Mouse (Mus musculus) CD4-positive, CD25-positive, alpha-beta regulatory T cell, adult 2 months (primary cell): ENCODE measurements at regions not wholly inside any gene's neighbourhood (a gene's known extent, or its start where the extent isn't known, plus 50 kb on each side); places are given as distances from the start of the nearest gene placed in this dataset.
A peak's percentile ranks its signal among the peaks of the same experiment; 100 is the strongest.

ENCODE experiments used
- DNase-seq: peaks from one replicate; pipeline ENCODE4 v3.0.0-alpha.2; 2012; ENCODE audit warnings: low read depth, low spot score

DNA sequence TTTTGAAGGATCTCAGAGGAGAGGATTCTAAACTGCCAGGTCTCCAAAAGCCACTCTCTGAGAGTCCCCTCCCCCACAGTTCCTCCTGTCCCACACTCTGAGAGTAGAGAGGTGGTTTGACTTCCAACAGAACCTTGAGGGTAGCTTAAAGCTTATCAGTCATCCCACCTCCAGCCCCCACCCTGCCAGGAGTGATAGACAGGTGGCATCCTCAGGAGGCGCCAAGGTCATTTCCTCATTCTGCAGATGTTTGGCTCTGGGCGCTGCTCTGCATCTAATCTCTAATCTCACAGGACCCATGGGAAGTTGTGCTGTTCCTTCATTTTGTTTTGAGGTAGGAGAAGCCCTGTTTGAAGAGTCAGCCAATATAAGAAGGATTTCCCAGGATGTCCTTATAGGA is 96.2 kb downstream of the Hes1 start:
- DNase-seq = no peak

- no peak for DNase-seq
Observed at GRCm38 (mm10) chr16:30163303-30163702, 99.1 kb downstream of the Hes1 start.

GRCm38 (mm10) chr16:30165667-30166180 is 101.5 kb downstream of the Hes1 start:
- DNase-seq = no peak

GRCm38 (mm10) chr16:30171381-30172079 is 95.8 kb downstream of the Cpn2 start:
- DNase-seq = peak; percentile 58

- no peak for DNase-seq
Observed at GRCm38 (mm10) chr16:30172136-30172731, 95.1 kb downstream of the Cpn2 start.

DNA sequence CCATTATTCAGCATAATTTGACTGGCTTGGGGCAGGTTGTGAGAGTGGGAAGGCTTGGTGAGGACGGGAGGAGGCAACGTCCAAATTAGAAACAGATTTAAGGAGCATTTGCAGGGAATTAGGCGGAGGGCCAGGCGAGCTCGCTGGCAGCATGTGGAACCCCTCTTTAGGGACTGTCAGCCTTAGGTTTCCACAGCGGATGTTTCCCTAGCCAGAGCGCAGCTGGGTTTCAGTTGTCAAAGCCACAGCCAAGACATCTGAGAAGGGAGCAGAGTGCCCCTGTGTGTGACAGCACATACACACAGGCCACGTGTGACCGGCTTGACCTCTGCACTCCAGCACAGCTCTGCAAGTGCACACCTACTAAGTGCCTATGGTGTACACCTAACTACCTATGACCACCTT is 94.5 kb downstream of the Cpn2 start:
- peak; percentile 28 for DNase-seq

- DNase-seq = no peak
Observed at GRCm38 (mm10) chr16:30173953-30174874, 93.1 kb downstream of the Cpn2 start.

GRCm38 (mm10) chr16:30176306-30176705 is 91.0 kb downstream of the Cpn2 start:
- peak; percentile 39 for DNase-seq

GRCm38 (mm10) chr16:30177769-30178168 is 89.5 kb downstream of the Cpn2 start:
- DNase-seq = peak; percentile 37

- DNase-seq = no peak
Observed at GRCm38 (mm10) chr16:30178596-30178995, 88.7 kb downstream of the Cpn2 start.

DNA sequence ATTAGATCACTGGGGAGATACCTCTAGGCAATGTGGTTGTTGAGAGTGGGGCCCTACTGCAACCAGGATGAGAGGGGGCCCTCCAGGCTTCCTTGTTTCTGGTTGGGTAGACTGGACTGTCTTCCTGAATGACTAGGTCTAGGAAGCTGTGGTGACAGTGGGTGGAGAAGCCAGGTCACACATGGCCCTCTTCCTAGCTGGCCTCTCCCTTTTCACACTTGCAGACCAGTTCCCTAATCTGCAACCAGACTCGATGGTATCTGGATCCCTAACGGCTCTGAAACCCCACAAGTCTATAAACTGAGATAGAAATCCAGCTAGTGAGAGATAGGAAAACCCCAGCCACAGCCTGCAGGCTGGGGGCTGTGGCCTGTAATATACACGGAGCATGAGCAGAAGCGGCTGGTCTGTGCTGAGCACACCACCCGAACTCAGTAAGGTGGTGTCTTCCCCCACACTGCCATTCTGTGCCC is 87.8 kb downstream of the Cpn2 start:
- DNase-seq = no peak

- peak; percentile 61 for DNase-seq
Observed at GRCm38 (mm10) chr16:30181116-30181515, 86.2 kb downstream of the Cpn2 start.

DNA sequence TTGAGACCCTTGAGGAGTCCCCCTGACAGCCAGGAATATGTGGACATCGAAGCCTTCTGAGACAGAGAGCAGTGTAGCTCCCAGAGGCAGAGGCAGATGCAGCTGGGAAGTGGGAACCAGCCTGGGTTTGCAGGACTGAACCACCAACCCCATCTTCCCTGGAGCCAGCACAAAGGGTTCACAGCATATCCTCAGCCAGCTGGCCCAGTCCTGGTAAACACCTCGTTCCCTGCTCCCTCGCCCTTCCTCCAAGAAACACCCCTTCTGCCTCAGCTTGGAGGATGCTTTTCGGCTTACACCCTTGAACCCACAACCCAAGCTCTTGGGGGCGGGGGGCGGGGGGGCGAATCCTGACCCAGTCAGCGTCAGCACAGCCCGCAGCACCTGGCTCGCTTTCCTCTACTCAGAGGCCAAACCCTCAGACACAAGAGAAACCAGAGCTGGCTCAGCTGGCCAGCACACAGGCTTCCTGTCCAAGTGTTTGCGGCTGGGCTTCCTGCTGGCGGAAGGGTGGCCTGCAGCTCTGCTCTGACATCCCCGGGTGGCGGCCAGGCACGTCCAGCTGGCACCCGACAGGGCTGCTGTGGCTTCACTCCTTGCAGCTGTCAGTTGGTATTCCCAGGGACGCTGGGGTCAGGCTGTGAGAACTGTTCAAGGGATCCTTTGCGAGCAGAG is 82.6 kb downstream of the Cpn2 start:
- no peak for DNase-seq

DNA sequence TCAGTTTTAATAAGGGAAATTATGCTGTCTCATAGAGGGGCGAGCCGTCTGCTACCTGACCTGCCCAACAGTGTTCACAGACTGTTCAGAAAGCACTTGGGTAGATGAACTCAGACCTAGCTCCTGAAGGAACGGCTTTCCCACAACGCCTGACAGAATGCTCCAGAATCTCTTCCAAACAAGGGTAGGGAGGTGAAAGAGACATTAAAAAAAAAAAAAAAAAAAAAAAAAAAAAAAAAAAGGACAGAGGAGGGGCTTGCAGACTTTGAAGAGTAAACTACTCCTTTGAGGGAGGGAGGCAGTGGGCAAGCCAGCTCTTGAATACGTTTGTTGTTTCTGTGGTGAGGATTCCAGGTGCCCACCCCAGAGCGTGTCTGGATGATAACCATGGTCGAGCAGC is 81.6 kb downstream of the Cpn2 start:
- DNase-seq = no peak

- peak; percentile 45 for DNase-seq
Observed at GRCm38 (mm10) chr16:30186201-30186700, 81.0 kb downstream of the Cpn2 start.

DNA sequence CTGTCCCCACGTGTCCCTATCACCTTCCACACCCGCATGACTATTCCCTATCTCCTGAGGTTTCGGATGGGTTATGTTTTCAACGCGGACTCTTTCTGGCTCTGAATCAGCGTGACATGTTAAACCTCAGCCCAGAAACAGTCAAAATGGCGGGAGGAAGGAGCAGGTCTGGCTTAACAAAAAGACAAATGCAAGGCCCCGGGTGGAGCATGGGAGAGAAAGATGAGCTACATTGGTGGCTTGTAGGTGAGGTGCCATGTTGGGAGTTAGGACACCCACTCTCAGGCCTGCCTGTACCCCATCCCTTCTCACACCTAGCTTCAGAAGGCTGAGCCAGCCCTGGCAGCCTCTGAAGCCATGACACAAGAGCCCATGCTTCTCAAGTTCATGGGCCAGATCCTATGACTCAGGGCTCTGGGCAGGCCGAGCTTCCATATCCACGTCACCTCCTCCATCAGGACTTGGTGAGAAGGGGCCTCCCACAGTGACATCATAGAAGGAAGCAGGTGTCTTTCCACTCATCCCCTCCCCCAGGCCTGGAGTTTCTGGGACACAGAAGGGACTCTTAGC is 80.5 kb downstream of the Cpn2 start:
- DNase-seq = no peak

GRCm38 (mm10) chr16:30187400-30187799 is 79.9 kb downstream of the Cpn2 start:
- no peak for DNase-seq

- DNase-seq = peak; percentile 82
Observed at GRCm38 (mm10) chr16:30187907-30188414, 79.3 kb downstream of the Cpn2 start.

DNA sequence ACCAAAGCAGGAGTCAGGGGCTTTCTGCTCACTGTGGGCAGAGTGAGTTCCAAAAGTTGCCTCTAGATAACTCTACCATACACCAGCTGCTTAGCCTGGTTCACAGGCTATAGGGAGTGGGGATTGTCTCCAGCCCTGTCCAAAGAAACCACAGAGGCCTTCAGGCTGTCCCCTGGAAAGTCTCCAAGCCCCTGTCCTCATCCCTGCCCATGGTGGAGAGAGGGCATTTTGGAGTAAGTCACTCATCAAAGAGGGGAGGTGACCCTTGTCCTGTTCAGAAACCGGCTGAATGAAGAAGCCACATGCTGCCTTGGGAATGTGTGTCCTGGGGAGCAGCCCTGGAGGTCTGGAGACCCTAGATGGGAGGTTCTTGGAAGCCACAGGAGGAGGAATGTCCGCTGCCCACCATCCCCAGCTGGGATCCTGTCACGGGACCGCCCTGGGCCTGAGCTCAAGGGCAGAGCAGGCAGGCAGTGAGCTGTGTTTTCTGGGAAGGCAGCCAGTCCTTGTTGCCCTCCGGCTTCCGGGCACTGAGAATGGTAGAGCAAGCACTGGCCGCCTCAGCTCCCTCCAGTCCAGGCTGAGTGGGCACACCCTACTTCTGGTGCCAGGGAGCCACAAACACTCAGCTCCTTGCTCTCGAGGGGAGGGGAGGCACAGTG is 78.4 kb downstream of the Cpn2 start:
- no peak for DNase-seq

GRCm38 (mm10) chr16:30190351-30190750 is 76.9 kb downstream of the Cpn2 start:
- DNase-seq = no peak
